Mouse (Mus musculus) lung, postnatal 14 days (tissue): ENCODE data around the gene Myo1d.

Experiments
- DNase-seq: peaks from one replicate; pipeline ENCODE4 v3.0.0; 2021

The Myo1d gene

DNA sequence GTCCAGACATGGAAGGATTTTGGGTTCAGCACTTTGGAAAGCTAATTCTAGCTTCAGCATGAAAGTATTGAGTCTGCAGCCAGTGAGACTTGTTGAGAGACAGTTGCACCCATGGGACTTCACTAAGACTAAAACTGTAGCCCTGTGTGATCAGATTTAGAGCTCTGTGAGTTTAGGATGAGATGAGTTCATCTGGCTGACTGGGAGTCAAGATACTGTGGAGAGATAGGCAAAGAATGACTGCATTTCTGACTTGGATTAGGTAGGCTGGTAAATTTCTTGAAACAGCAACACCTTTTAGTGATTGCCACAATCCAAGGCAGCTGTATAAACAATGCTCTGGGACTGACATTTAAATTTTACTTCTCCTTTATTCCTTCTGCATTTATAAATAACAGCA lies 61.8 kb downstream of the Myo1d start:
- no peak for DNase-seq

DNA sequence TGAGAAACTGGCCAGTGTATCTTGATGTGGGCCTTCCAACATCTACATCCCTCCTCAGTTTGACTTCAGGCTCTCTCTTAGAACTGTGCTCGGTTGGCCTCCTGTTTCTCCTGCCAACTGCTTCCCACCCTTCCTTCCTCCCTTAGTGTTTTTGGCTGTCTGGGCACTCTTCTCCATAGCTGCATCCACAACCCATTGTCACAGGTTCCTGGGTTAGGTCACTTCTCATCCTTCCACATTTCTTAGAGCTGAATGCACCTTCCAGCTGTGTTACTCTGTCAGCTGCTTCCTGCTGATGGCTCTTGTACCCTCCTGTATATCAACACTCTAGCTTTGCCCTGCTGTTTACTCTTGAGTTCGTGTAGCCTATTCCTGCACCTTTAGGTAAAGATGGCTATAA lies 64.7 kb downstream of the Myo1d start:
- peak; percentile 44 for DNase-seq

DNA sequence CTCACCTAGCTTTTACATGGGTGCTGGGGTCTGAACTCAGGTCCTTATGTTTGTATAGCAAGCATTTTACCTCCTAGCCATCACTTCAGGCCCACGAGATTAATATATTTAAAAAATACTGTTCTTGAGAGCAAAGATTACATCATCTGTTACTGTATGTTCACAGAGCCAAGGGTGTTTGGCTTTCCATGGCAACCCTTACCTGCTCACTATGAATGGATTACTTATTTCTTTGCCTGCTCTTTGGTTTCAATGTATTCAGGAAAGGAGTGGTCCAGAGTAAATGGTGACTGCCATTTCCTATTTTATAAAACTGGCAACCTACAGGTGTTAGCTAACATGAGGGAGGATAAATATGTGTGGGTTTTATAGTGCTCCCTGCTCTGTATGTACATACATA lies 66.1 kb downstream of the Myo1d start:
- no peak for DNase-seq

DNA sequence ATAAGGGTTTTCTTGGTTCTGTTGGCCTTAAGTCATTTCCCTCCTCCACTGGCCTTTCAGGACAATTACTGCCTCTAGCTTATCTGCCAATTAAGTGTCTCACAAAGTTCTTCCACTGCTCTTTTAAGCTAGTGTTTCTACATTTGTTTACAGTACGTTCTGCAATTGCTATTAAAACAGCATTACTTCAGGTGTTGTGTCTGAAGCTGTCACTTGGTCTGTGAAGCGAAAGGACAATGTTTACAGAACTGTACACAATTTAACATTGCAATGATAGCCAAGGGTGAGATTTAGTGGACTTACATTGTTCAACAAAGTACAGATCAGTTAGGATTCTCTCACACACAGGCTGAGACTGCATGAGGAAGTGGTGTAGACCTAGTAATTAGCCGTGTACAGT lies 67.6 kb downstream of the Myo1d start:
- no peak for DNase-seq

DNA sequence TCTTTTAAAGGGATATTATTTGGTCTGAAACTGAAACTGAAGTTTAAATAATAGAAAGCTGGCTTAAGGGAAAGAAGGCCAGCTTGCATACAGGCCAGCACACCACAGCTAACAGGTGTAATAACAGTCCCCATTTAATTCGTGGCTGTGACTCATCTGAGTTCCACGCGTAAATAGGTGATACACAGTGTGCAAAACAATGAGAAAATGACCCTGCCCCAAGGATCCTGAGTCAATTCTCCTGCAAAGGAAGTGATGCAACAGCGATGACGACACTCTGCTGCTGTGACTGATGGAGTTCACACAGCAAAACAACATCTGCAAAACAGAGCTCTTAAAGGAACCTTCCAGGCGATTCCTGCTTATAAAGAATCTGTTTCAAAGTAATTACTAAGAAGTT lies 68.5 kb downstream of the Myo1d start:
- DNase-seq: peak; percentile 73

DNA sequence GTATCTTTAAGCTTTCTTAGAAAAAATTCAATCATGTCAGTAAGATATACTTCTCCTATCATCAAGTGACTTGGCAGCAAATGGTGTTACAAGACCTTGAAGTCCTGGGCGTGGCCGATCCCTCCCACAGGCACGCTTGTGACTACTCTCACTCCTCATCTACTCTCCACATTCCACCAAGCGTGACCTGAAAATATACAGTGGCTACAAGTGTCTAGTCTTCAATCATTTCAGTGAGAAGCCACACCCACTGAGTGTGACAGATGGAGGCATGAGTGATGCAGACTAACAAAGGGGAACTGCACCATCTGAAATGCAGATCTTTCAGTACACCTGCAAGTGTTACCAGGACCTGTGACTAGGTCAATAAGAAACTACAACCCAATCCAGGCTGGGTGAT lies 79.2 kb downstream of the Myo1d start:
- DNase-seq: peak; percentile 30

DNA sequence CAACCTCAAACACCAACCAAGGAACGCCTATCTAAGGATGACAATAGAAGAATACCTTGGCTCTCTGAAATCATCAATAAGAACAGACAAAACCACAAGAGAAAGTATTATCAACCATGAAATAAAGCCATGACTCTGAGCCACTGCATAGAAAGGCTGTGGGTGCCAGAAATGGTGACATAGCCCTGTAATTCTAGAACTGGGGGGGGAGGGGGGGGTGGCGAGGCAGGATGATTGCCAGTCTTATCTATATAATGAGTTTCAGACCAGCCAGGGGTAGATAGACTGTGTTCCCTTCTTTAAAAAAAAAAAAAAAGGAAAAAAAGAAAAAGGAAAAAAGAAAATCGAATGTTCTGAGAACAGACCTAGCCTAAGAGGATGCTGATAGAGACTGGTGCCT lies 81.1 kb downstream of the Myo1d start:
- DNase-seq: no peak

DNA sequence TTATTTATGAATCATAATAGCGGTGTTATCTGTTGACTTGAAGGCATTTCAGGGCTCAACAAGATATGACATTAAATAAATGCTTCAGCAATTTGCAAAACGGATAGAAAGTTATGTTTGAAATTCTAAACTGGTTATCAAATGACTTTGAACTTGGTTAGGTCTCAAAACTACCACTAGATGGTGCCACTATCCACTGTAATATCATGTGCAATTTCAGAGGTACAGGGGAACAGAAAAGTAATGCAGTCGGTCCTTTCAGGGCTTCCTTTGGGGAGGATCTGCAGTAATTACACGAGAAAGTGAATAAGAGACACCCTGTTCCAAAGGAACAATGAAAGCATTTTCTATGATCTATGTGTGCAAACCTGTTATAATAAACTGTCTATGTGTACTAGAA lies 83.5 kb downstream of the Myo1d start:
- peak; percentile 32 for DNase-seq

DNA sequence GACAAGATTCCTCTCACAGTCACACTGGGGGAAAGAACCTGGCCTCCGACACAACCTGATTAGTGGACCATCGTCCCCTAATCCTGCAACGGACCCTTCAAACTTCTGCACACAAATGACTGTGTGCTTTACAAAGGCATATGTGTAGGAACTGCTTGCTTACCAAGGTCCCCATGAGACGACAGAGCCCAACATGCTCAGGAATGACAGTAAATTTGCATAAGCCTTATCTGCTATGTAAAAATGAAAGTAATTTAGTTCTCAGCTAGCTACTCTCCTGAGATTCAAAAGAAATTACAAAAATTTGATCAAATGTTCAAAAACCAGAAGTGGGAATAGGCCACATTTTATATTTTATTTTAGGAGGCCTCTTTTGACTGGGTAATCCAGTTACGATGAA lies 95.2 kb downstream of the Myo1d start:
- no peak for DNase-seq

DNA sequence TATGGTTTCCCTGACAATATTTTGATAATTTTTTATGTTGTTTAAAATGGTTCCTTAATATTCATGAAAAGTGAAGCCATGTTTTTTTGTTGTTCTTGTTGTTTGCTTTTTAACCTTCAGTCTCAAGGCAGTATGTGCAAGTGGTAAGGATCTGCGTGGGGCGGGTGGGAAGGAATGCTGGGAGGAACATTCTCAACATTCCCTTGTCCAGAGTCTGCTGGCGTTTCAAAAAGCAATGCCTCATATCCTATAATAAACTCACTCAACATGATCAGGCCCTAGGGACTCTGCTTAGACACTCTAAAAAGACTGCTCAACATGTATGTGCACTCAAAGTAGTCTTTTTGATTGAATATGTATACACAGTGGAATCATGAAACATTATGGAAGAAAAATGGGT lies 97.1 kb downstream of the Myo1d start:
- no peak for DNase-seq

DNA sequence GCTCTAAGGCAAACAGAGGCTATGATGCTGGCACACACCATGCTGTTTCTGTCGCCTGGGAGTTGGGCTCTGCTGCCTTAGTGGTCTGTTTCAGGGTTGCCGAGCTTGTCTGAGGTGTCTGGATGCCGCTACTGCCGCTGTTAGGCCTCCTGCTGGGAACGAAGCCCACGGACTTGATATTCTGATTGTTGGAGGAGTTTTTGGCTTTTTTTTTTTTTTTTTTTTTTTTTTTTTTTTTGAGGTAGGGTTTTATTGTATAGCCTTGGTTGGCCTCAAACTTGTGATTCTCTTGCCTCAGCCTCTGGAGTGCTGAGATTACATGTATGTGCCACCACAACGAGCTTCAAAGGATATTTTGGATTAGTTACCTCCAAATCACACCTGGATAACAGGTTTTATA lies 106.8 kb downstream of the Myo1d start:
- no peak for DNase-seq

DNA sequence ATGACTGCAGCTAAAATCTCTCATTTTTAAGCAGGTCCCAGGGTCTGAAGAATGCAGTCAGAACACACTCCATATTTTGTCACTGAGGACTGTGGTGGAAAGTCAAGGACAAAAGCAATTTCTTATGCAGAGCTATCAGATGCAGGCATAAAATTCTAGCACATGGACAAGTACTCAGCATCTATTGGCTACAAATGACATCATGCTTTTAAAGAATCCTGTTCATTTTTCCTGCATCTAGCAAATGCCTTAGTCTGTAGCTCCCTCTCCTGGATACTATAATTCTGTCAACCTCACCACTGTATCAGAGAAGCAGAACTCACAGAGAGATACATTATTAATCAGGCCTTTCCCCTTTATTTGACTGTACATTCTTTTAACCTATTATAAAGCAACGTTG lies 109.4 kb downstream of the Myo1d start:
- DNase-seq: no peak

DNA sequence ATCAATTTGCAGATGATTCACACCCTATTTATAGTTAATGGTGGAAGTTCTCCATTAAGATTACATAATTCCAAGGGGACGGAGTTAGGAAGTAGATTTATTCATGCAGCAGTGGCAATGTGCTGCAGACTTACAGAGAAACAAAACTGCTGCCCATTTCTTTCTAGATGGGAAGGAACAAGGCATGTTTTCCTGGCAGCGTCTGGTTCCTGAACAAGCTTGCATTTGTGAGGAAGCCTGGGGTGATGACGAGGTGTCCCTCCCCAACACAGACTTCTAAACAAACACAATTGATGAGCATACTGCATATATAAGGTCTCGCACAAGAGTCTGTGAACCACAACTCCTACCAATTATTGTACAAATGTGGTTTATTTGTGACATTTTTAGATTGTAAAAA lies 109.9 kb downstream of the Myo1d start:
- no peak for DNase-seq

DNA sequence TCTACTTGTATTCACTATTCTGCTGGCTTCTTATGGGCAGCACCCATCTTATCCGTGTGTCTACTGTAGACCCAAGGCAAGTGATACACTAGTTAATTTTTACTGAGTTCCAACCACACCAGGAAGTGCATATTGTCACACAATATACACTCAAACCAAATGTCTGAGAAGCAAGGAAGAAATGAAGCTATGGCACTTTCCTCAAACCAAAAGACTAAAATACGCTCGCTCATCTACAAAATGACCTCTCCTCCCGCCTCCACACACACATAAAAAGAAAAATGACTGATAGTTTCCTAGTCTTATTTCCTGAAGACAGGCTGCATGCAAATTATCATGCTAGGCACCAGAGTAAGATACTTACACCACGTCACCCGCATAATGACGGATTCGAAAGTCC lies 113.6 kb downstream of the Myo1d start:
- DNase-seq: no peak

DNA sequence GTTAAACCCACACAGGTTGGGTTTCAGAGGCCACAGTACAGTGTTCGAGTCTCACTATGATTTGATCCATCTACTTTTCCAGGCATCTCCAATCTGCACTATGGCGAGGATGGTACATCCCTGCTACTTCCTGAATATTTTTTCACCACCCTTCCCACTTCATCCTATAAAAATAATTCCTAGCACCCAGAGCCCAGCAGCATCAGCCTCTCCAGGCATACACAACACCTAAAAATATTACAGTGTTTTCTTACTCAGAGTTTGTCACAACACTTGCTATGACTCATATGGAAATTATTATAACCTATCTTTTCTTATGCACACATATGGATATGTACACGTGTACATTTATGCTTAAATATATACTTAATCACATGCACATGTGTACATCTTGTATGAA lies 115.6 kb downstream of the Myo1d start:
- DNase-seq: no peak

DNA sequence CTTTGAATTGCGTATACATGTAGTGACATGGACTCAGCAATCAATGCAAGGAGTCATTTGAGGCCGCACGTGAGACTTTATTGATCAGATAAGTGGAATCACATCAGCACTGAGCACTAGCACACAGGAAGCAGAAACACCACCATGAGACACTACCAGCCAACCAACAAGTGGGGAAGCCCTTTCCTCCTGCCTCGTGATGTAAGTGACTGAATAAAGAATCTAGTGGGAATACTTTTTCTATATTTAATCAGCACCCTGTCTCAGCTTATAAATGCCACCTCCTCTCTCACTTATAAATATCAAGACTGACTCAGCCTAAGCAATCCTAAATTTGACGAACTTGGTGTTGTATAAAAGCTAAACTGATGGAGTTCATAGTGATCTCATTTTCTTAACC lies 134.7 kb downstream of the Myo1d start:
- DNase-seq: no peak

DNA sequence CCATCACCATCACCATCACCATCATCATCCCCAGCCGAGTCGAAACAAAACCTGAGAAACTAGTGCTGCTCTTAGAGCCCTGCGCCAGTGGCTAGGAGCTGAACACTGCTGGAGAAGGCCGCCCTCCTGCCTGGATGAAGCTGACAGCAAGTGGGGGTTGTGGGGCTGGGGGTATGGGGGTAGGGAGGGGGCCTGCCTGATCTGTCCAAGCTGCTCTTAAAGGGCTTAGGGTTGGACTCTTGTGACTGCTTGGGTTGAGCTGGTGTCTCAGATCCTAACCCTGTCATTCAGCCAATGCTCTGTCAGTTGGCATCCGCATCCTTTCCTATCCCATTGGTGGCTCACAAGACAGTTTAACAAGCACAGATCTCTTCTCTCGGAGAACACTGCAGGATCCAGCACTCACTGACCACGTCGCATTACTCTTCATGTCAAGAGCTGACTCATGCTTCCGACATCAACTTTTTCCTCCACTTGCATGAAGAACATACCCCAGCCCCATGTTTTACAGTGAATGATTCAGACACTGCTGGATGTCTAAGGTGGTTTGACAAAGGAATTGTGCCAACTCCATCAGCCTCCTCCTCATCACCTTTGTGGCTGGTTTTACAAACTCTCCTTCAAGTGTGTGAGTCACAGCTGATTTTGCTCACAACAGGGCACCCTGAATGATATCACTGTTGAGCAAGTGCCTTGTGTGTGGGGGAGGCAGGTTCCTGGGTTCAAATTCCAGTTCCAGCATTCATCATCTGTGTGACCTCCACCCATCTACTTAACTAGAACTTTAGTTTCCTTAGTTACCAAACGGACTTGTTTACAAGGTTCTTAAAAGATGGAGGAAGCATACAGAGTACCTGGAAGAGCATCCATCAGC lies 150.6 kb downstream of the Myo1d start:
- DNase-seq: no peak

DNA sequence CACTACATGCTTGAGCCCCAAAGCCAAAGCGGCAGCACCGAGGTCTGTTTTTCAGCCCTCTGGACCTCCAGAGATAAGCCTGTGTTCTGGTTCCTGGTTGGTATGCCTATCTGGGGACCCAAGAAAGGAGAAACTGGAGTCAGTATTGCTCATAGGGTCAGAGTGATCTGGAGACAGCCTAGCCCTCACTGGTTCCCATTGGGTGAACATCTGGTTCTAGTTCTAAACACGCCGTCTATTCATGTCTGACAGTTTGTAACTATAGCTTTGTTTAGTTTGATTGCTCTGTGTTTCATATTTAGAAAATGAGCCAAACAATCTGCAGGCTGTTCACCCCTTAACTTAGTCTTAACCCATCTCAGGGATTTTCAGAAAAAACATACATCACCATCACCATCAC lies 151.2 kb downstream of the Myo1d start:
- DNase-seq: no peak

DNA sequence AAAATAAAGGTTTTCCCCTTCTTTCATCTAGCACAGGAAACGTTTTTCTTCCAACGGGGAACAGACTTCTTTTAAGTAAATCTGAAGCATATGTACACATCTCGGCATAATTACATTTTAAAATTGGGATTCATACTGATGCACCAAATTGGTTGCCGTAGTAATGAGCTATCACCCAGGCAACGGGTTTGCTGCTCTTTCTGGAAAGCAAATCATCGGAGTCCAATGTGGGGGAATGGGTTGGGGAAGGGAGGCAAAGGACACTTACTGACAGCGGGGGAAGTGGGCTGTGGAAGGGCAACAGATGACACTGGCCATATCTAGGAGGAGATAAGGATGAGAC lies 156.8 kb downstream of the Myo1d start:
- DNase-seq: no peak

DNA sequence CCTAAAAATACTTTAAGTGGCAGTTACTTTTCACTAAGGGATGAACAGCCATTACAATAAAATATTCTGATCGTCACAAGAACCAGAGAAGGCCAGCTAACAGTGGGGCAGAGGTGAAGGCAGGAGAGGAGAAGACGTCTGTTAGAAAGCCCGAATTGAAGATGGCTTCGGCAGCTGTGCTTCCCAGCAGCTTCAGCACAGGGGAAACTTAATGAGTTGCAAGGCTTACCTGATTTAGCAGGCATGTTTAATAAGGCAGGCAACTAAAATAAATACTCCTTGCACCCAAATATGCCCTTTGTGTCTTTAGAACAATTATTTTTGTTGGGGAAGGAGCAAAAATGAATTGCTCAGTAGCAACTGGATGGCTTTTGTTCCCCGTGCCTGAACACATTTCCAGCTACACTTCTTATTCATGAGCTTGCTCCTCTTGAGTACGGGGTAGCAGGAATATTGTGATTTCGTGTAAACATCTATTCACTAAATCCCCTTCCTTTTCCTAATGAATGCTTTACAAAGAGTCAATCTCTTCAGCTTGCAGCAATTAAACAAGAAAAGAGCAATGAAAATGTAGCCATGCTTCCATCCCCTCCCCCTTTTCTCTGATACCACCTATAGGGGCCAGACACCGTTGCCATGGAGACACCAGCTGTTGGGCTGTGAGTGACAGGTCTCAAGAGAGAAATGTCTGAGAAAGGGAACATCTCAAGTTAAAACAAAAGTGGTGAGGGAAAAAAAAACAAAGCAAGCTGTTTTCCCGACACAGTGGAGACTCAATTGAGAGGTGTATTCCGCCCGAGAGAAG lies 157.4 kb downstream of the Myo1d start:
- no peak for DNase-seq

DNA sequence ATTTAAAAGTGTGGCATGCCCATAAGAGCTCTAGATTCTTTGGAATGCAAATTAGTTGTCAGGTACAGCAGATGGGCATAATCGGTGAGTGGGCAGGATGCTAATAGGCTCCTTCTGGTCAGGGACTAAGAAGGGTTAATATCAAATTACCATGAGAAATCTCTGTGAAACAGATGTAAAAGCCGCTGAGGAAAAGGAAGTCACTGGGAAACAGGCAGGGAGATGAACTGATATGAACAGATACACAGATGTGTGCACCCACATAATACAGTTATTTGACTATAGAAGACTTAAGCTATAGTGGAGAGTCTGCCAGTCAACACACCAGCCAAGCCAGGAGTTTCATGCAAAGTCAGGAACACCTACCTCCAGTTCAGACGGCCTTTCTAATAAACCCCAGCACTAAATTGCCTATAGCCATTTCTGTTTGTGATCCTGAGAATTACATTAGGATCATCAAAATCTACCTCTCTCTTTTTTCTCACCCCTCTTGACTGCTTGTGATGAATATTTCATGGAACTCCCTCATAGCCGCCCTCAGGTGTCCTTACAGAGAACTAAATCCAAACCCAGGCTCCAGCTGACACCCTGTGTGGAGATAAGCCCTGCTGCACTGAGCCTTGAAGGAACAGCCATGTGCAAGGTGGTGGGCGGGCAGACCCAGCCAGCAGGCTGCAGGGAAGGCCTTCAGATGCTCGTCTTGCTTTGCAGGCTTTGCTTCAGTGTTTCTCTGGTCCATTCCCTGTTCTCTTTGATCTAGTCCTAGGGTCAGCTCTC lies 164.7 kb downstream of the Myo1d start:
- no peak for DNase-seq

DNA sequence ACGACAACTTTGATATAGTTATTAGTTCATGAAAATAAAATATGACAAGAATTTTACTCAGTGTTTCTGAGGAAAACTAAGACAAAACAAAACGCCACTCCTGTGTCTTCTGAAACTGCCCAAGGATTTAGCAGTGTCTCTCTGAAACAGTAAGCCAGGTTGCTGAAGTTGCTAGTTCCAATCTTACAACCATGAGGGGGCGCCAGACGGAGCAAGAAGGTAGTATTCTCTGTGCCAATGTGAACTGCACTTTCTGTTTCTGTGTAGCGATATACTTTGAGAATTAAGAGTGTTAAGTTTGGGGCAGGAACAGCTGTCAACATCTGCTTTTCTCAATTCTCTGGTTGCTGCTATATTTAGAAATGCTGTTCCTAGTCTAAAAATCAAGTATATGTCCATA lies 165.4 kb downstream of the Myo1d start:
- peak; percentile 52 for DNase-seq

DNA sequence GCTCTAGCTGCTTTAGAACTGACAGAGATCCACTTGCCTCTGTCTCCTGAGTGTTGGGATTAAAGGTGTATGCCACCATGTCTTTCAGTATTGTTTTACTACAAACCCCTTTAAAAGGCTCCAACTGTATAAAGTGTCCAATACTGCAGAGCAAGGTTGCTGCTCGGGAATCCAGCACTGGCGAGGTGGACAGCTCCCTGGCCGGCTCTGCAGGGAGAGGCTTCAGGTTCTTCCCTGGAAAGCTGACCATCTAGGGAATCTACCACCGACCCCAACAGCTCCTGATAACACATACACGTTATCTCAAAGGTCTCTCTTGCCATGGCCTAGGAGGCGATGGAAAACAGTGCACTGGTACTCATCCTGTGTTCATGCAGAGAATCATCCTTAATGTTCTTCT lies 166.3 kb downstream of the Myo1d start:
- DNase-seq: no peak
